Mouse (Mus musculus) adrenal gland, adult 2 months (tissue): ENCODE measurements at regions not wholly inside any gene's neighbourhood (a gene's known extent, or its start where the extent isn't known, plus 50 kb on each side); places are given as distances from the start of the nearest gene placed in this dataset.
"Not testable (repeated sequence)": the region's sequence is repeated elsewhere in the genome, so short reads cannot be mapped to it uniquely, and the experiment has no call there.

Experiments used
- DNase-seq: peaks from one replicate; pipeline ENCODE4 v3.0.0; 2021

- DNase-seq = no peak
Observed at GRCm38 (mm10) chr16:55168433-55168832, 129.4 kb downstream of the Zpld1 start.

- peak; percentile 47 for DNase-seq
Observed at GRCm38 (mm10) chr16:55166181-55166848, 131.5 kb downstream of the Zpld1 start.

GRCm38 (mm10) chr16:55162926-55163325, 134.9 kb downstream of the Zpld1 start:
- no peak for DNase-seq

- DNase-seq = peak; percentile 9
Observed at GRCm38 (mm10) chr16:55151726-55152125, 146.1 kb downstream of the Zpld1 start.

DNA sequence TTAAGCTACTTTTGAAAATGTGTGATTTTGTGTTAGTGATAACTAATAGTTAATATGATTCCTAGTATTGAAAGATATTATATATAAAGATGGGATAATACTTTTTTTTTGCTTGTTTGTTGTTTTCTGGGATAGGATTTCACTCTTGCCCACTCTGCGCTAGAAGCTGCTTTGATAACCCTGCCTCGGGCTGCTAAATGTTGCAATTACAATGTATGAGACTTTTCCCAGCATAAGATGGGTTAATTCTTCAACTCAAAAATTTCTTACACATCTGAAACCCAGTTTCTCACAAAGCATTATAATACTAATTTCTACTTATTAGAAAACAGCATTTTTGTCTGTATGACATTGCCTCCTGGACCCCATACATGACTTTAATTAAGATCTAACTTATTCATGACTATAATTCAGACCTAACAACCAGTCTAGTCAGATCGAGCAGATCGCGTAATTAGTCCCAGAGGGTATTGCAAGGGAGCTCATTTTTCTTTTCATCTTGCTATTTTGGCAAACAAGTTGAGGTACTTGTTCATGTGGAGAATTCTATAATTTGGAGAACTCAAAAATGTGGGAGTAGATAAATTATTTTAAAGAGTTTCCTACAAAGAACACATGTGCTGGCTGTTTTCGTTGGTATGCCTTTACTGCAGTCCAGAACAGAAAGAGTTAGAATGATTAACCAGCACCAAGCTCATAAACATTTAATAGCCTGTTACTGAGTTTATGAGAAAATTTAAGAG, 155.2 kb downstream of the Zpld1 start:
- no peak for DNase-seq

- no peak for DNase-seq
Observed at GRCm38 (mm10) chr16:55134961-55135360, 162.8 kb downstream of the Zpld1 start.

DNA sequence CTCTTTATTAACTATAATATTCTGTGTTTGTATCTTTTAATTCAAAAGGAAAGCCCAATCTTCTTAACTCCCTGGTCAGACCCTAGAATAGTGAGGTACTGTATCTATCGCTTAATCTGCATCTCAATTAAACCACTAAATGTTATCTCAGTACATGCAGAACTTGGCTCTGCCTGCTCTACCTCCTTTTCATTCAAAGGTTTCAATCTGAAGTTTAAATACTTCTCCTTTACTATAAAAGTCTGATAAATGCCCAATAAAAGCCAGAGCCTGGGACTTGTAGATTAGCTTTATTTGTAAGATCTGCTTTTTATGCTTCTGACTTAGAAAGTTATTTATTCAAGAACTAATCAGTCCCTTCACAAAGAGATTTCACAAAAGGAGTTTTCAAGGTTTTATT, 200.1 kb downstream of the Zpld1 start:
- no peak for DNase-seq

- peak; percentile 39 for DNase-seq
Observed at GRCm38 (mm10) chr16:55087461-55087860, 210.3 kb downstream of the Zpld1 start.

DNA sequence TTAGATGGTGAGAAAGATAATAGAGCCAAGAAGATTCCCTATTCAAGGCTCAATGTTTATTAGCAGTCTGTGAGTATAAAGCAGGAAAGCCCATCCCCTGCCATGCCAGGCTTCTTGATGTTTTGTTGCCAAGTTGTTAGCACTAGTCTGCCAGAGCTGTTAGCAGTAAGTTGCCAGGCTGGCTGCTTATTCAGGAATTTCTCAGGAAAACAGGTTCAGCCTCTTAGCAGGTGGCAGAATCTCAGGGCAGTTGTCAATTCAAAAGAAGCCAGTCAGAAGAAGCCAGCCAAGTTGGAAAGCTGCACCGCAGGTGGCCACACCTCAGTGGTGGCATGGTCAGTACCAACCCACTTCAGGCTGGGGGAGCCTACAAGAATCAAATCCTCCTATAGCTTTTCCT, 221.6 kb downstream of the Zpld1 start:
- no peak for DNase-seq

DNA sequence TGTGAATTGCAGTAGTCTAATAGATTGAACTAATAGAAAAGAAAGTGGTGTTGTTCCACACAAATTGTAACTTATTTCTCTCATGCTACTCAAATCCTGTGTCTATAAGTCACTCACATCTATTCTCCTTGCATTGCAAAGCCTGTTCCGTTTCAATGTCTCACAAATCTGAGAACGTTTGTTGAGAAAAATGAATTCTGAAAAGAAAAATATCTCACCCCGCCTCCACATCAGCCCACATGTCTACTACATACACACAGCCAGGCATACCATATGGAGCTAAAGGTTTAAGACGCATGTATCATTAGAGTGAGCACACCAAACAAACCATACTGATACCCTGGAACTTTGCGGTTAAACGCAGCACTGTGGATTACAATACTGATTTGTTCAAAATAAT, 258.0 kb downstream of the Zpld1 start:
- DNase-seq = no peak

DNA sequence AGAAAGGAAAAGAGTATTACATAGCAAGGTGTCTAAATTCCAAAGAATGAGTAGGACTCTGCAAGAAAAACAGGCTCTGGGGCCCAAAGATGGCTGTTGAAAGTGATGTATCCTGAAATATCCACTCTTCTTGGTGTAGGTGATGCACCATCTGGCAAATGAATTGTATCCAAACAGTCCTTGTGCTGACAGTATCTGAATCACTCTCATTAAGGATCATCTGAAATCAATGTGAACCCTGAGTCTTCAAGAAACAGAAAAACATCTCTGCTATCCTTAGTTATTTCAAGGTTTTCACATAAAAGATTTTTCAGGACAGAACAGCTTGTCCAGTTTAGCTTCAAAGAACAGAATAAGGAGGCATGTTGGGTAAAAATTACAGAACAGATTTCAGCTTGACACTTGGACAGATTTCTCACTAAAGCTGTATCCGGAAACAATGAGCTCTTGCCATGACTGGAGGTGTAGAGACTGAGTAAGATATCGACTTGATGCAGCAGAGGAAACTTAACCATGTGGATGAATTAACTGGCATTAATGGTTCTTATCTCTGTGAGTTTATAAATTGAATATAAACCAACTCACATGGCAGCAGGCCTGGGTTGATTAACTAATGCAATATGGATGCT, 296.0 kb downstream of the Zpld1 start:
- no peak for DNase-seq

- no peak for DNase-seq
Observed at GRCm38 (mm10) chr16:54991595-54992240, 306.1 kb downstream of the Zpld1 start.

- DNase-seq = peak; percentile 31
Observed at GRCm38 (mm10) chr16:54983759-54984218, 314.0 kb downstream of the Zpld1 start.

DNA sequence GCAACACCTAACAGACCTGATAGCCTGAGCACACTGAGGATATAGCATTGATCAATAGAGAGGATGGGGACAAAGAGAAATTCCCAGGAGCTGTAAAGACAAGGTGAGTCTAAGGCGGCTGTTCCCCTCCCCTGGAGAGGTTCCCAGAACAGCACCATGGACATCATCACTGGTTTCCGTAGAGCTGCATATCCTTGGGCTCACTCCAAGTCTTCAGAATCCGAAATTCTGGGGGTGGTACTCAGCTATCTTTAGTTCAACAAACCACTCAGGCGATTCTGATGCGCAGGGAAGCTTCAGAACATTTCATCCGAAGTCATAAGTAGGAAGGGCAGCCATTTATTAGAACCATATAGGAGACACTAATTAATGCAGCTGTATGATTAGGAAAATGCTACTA, 327.4 kb downstream of the Zpld1 start:
- DNase-seq = no peak

GRCm38 (mm10) chr16:54943808-54944315, 353.9 kb downstream of the Zpld1 start:
- DNase-seq = no peak

GRCm38 (mm10) chr16:54928259-54928658, 369.5 kb downstream of the Zpld1 start:
- no peak for DNase-seq

DNA sequence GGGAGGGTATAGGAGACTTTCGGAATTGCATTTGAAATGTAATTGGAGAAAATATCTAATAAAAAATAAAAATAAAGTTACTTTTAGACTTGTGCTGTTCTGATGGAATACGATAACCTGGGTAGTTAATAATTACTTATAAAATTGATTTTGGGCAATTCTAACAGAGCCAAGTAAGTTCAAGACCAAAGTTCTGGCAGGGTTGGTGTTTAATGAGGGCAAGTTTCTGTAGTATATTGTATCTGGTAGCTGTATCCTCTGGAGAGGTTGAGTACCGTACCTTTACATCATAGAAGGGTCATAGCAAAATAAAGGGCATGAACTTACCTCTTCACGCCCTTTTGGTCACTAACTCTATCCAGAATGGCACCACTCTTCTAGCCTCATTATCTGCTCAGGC, 394.9 kb downstream of the Zpld1 start:
- DNase-seq = no peak

DNA sequence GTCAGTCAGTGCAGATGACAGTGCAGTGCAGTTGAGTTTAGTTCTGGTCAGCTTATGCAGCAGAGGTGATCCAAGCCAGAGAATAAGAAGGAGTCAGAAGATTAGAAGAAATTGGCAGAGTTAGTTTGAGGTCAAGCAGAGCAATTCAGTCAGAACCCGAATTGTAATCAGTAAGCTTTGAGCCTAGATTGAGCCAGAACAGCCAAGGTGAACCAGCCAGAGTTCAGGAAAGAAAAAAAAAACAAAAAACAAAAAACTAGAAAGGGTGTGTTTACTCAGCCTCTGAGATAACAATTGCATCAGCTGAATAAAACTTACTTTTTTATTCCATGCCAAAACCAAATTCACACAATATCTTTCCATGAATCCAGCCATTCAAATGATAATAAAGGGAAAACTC, 396.3 kb downstream of the Zpld1 start:
- no peak for DNase-seq

GRCm38 (mm10) chr16:54894661-54895060, 403.1 kb downstream of the Zpld1 start:
- no peak for DNase-seq

GRCm38 (mm10) chr16:54857369-54857768, 440.4 kb downstream of the Zpld1 start:
- DNase-seq = no peak

DNA sequence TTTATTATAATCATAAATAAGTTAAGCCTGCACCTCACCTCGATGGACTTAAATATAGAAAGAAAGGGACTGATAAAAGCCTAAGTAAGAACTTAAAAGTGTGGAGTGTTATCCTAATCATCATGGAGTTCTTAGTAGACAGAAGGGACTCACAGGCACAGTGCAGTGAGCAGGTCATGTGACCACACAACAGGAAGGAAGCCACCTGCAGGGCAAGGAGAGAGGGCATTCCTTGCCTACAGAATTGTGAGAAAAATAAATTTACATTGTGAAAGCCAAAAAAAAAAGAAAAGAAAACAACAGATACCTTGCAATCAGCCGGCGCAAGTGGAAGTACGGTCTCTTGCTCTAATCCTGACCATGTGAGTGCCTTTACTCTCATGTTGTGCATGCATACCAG, 454.8 kb downstream of the Zpld1 start:
- not testable (repeated sequence) for DNase-seq
